Mouse (Mus musculus): ENCODE measurements around the gene Gm45785.

The Gm45785 gene

GRCm38 (mm10) chr7:140828171-140828881 lies 27.8 kb downstream of the Gm45785 start:
- peak; percentile 83 for DNase-seq

GRCm38 (mm10) chr7:140822731-140823130 lies 33.4 kb downstream of the Gm45785 start:
- DNase-seq = no peak

DNA sequence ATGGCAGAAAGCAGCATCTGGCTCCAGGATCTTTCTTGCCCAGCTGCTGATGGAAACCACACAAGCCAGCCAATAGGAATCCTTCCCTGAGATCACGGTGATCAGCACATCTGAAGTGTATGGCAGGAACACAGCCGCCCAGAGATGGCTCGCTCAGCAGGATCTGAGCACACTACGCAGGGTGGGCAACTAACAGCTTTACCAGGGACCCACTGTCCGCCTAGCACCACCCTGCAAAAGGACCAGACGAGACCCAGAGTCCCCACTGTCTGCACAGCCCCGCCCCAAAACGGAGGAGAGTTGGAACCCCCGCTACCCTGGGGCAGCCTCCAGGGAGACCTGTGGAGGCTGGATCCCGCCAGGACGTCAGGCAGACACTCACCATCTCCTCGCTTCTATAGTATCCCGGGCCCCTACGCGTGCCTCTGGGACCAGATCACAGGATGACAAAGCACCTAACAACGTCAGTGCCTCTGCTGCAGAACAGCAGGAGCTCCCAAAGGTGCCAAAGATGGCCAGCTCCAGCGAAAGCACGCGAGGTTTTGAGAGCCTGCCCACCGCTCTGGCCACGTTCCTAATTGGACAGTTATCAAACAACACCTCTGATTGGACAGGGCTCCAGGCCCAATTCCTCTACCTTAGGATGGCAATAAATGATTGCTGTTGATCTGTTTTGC lies 34.3 kb downstream of the Gm45785 start, which contains the start of gene Zfp941:
TSS of gene Zfp941 (minus strand) at position 526 of the 677 bp plus-strand sequence.
- peak; percentile 79 for DNase-seq

DNA sequence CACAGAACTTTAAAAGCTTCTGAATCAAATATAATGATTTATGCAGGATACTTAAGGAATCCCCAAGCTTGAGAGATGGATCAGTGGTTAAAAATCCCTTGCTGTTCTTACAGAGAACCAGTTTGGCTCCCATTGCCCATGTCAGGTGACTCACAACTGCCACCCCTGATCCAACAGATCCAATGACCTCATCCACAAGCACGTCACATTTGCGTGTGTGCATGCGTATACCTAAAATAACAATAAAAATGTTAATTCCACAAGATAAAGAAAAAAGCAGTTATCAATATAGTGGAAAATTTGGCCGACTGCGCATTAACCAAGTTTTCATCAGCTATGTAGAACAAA lies 34.9 kb downstream of the Gm45785 start:
- DNase-seq = no peak

DNA sequence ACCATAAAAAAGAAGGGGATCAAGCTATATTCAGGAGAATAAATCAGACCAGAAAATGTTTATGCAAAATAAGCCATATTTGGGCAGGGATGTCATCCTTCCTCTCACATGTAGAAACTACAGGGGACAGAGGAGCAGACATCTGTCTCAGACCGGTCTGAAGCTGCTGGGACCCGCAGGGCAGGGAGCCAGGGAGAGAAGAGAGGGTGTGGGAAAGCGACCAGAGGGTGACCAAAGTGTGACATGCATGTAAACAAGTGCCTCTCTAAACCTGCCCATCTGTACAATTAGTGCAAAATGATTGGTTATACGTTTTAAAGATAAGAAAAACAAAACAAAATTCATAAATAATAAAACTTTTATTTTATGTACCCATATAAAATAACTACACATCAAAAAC lies 36.0 kb downstream of the Gm45785 start:
- DNase-seq = no peak

GRCm38 (mm10) chr7:140812850-140813249 lies 43.3 kb downstream of the Gm45785 start:
- DNase-seq = no peak

GRCm38 (mm10) chr7:140811714-140812113 lies 44.4 kb downstream of the Gm45785 start:
- no peak for DNase-seq

DNA sequence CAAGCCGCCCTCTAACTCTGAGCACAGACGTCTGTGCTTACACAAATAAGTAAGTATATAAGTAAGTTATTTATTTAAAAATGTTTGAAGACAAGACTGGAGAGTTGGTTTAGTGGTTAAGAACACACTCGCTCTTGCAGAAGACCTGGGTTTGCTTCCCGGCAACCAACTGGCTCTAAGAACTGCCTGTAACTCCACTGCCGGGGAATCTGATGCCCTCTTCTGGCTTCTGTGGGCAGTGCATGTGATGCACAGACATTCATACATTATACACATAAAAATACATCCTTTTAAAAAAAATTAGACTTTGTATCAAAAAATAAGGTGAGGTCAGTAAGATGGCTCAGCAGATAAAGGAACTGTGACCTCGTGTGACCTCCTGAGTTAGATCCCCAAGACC lies 45.6 kb downstream of the Gm45785 start:
- DNase-seq = no peak

DNA sequence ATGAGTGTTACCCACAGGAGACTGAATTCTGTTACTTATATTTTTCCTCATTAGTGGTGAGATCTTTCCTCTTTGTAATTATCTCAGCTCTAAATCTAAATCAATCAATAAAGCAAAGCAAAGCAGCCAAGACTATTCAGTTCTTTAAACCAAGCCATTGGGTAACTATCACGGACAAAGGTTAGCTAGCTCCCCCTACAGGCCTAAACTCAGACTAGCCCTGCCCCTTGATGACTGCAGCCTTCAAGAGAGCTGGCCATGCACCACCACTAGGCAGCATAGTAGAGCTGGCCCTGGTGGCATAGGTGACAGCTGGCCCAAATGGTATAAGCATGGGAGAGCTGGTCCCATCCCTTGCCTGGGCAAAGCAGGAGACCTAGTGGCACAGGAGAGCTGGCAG lies 50.4 kb downstream of the Gm45785 start:
- peak; percentile 67 for DNase-seq

- no peak for DNase-seq
Measured at GRCm38 (mm10) chr7:140802629-140803028, 53.5 kb downstream of the Gm45785 start.

GRCm38 (mm10) chr7:140798212-140798611 lies 57.9 kb downstream of the Gm45785 start:
- DNase-seq = no peak

DNA sequence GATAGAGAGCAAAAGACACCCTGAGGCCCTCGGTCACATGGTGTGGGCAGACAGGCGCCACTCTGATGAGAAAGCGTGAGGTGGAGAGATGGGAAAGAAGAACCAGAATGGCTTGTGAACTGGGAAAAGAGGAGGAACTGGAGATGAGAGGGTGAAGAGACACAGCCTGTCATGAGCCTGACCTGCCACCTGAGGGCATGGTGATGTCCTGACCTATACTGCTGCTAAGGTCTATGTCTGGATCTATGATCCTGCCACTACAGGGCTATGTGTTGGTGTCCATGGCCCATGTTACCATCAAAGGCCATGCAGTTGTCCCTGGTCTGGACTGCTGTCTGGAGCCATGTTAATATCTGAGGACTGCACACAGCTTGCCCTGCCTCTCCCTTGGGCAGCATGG lies 58.5 kb downstream of the Gm45785 start:
- DNase-seq = no peak

GRCm38 (mm10) chr7:140793541-140793940 lies 62.6 kb downstream of the Gm45785 start:
- no peak for DNase-seq

- DNase-seq = no peak
Measured at GRCm38 (mm10) chr7:140788053-140788435, 68.1 kb downstream of the Gm45785 start.

DNA sequence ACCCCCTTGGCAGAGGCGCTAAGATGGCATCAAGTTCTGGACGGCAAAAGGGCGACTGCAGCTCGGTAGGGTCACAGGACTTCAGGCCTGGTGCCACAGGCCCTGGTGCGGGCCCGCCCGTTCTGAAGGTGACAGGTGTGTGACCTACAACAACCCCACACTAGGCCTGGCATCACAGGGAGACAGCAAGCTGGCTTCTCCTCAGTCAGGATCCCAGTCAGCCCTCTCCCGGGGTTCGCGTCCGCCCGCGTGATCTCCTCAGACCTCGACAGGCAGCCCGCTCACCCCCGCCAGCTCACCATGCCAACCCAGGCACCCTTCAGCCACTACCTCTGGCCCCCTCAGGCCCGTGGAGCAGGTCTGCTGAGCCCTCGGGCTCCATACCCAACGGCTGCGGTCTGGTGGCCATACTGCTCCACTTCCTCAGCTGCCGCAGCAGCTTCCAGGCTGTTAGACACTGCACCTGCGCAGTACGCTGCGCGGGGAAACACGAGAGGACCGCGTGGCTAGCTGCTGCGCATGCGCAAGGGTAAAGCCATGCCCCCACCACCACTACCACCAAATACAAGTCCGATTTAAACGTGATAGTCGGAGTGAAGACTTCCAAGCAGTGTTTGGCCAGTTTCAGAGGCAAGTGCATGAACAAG lies 68.6 kb downstream of the Gm45785 start, which contains the start of gene Syce1:
TSS of gene Syce1 (minus strand) at position 447 of the 647 bp plus-strand sequence.
- DNase-seq = no peak

DNA sequence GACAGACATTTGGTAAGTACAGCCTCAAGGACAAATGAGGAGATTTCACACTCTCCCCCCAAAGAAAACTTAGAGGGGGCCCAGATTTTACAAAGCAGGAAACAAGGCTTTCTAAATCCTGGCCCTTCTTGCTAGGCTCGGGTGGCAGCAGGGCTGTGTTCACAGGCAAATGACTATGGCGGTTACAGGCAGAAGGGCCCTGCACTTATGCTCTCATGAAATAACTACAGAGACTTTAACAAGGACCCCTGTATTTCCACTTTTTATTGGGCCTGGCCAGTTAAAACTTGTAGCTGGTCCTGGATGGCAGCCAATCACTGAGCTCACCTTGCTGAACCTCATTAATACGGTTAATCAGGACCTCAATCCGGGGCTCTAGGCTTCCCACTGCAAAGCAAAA lies 75.6 kb downstream of the Gm45785 start:
- DNase-seq = no peak
